Mouse (Mus musculus) forelimb bud, embryonic 11.5 days (tissue): ENCODE data around the gene Spata45.
A peak's percentile ranks its signal among the peaks of the same experiment; 100 is the strongest.

ENCODE experiments used
- DNase-seq: peaks from one replicate; pipeline ENCODE4 v3.0.0-alpha.2; 2012; ENCODE audit warnings: low read depth, low spot score

The Spata45 gene

GRCm38 (mm10) chr1:191041352-191041751 lies 4.9 kb downstream of the Spata45 start:
- DNase-seq: no peak

GRCm38 (mm10) chr1:191042106-191042505 lies 5.7 kb downstream of the Spata45 start:
- no peak for DNase-seq

GRCm38 (mm10) chr1:191042688-191043087 lies 6.2 kb downstream of the Spata45 start:
- no peak for DNase-seq

GRCm38 (mm10) chr1:191045264-191045663 lies 8.8 kb downstream of the Spata45 start:
- DNase-seq: no peak

- DNase-seq: no peak
These were observed 9.9 kb downstream of the Spata45 start for GRCm38 (mm10) chr1:191046231-191046824.

- no peak for DNase-seq
These were observed 17.1 kb downstream of the Spata45 start for GRCm38 (mm10) chr1:191053555-191053954.

GRCm38 (mm10) chr1:191054870-191055532 lies 18.6 kb downstream of the Spata45 start:
- DNase-seq: no peak

- no peak for DNase-seq
These were observed 19.1 kb downstream of the Spata45 start for GRCm38 (mm10) chr1:191055533-191055873.

- no peak for DNase-seq
These were observed 21.0 kb downstream of the Spata45 start for GRCm38 (mm10) chr1:191057461-191057860.

GRCm38 (mm10) chr1:191062241-191062780 lies 25.9 kb downstream of the Spata45 start:
- DNase-seq: no peak

GRCm38 (mm10) chr1:191062781-191063485 lies 26.5 kb downstream of the Spata45 start, which contains the start of the genes Tatdn3 and Nsl1:
Gene Tatdn3, minus strand, starts transcription at chr1:191062932.
Gene Nsl1, plus strand, starts transcription at chr1:191063012.
- peak; percentile 87 for DNase-seq

GRCm38 (mm10) chr1:191063700-191064099 lies 27.3 kb downstream of the Spata45 start:
- DNase-seq: no peak

GRCm38 (mm10) chr1:191064535-191064934 lies 28.1 kb downstream of the Spata45 start:
- no peak for DNase-seq

- no peak for DNase-seq
These were observed 28.7 kb downstream of the Spata45 start for GRCm38 (mm10) chr1:191065188-191065587.

GRCm38 (mm10) chr1:191068377-191068776 lies 31.9 kb downstream of the Spata45 start:
- no peak for DNase-seq

GRCm38 (mm10) chr1:191070259-191070658 lies 33.8 kb downstream of the Spata45 start:
- no peak for DNase-seq

- DNase-seq: no peak
These were observed 35.2 kb downstream of the Spata45 start for GRCm38 (mm10) chr1:191071613-191072012.

GRCm38 (mm10) chr1:191072329-191072913 lies 36.0 kb downstream of the Spata45 start:
- no peak for DNase-seq

GRCm38 (mm10) chr1:191073001-191073400 lies 36.6 kb downstream of the Spata45 start:
- DNase-seq: no peak

- no peak for DNase-seq
These were observed 37.0 kb downstream of the Spata45 start for GRCm38 (mm10) chr1:191073486-191073885.

- peak; percentile 65 for DNase-seq
These were observed 38.9 kb downstream of the Spata45 start for GRCm38 (mm10) chr1:191075199-191075883.
